In genomic region chr9:110117779-110118139, GRCm38 (mm10) we compare ENCODE assay signal across 8 mouse cellular contexts. TPM values are rescaled to one million over a fixed set of nuclear protein-coding genes. Genes with fewer than 3 reads are reported as not detected.
DNase-seq lines count a peak whose midpoint lies in the region; ATAC-seq and TF ChIP-seq lines count a peak whose summit lies in the region.

TSS of gene Dhx30 (minus strand) at chr9:110117830.

- TF ChIP-seq EP300 in MEL (IDR thresholded peaks at IDR 0.05; ENCODE audit: low read depth in 1 of 2, low read length in 2 of 2): no peak

- H3K9ac ChIP-seq in MEL (ENCODE audit: control insufficient read depth, low read depth, low read length, poor library complexity, severe bottlenecking): peak within 1 kb of the TSS; percentile 95
- H3K9ac ChIP-seq in forebrain, embryonic 15.5 days (replicated peaks): peak within 1 kb of the TSS; percentile 83
- peak within 1 kb of the TSS; percentile 97 for H3K9ac ChIP-seq in hindbrain, embryonic 13.5 days
- H3K9ac ChIP-seq in liver, embryonic 13.5 days: peak within 1 kb of the TSS; percentile 91

- TF ChIP-seq POLR2A in MEL (IDR thresholded peaks at IDR 0.05; ENCODE audit: control insufficient read depth in 1 of 2, insufficient read depth in 1 of 2, low read depth in 1 of 2, low read length in 2 of 2, poor library complexity in 1 of 2): no peak; a peak in 2 of 4 replicates

- ATAC-seq in forebrain, embryonic 15.5 days (replicated peaks): peak; percentile 38
- peak; percentile 53 for ATAC-seq in hindbrain, embryonic 13.5 days (ENCODE audit: low FRiP score)
- no peak for ATAC-seq in liver, embryonic 13.5 days (ENCODE audit: low read depth)

- H3K4me2 ChIP-seq in forebrain, embryonic 15.5 days (replicated peaks): peak within 1 kb of the TSS; percentile 70
- peak within 1 kb of the TSS; percentile 82 for H3K4me2 ChIP-seq in hindbrain, embryonic 13.5 days
- H3K4me2 ChIP-seq in liver, embryonic 13.5 days: peak within 1 kb of the TSS; percentile 83

- H3K36me3 ChIP-seq in MEL (ENCODE audit: control insufficient read depth in 1 of 2, insufficient read depth in 2 of 2, low read length in 2 of 2): peaks cover 5 to 12% of the 10 kb centered on the region in 2 experiments
- peaks cover 21% of the 10 kb centered on the region for H3K36me3 ChIP-seq in forebrain, embryonic 15.5 days
- peaks cover 17% of the 10 kb centered on the region for H3K36me3 ChIP-seq in hindbrain, embryonic 13.5 days
- peaks cover 7% of the 10 kb centered on the region for H3K36me3 ChIP-seq in liver, embryonic 13.5 days

- H3K79me2 ChIP-seq in MEL (ENCODE audit: control insufficient read depth, insufficient read depth, low read length, poor library complexity): peaks cover 24% of the 10 kb centered on the region

- H3K27me3 ChIP-seq in MEL (ENCODE audit: control insufficient read depth in 1 of 2, insufficient read depth in 2 of 2, low read length in 2 of 2): no peaks in the 10 kb centered on the region
- no peaks in the 10 kb centered on the region for H3K27me3 ChIP-seq in forebrain, embryonic 15.5 days
- H3K27me3 ChIP-seq in hindbrain, embryonic 13.5 days: no peaks in the 10 kb centered on the region
- H3K27me3 ChIP-seq in liver, embryonic 13.5 days: no peaks in the 10 kb centered on the region

- no peak for TF ChIP-seq RAD21 in MEL (IDR thresholded peaks at IDR 0.05; ENCODE audit: low read depth, low read length)

- H3K4me3 ChIP-seq in MEL (ENCODE audit: control insufficient read depth in 1 of 2, insufficient read depth in 1 of 2, low read depth in 2 of 2, low read length in 2 of 2): peak within 1 kb of the TSS; percentile 90 to 99
- peak within 1 kb of the TSS; percentile 72 for H3K4me3 ChIP-seq in forebrain, embryonic 15.5 days
- peak within 1 kb of the TSS; percentile 88 for H3K4me3 ChIP-seq in hindbrain, embryonic 13.5 days
- H3K4me3 ChIP-seq in liver, embryonic 13.5 days (replicated peaks): peak within 1 kb of the TSS; percentile 83

- no peak for TF ChIP-seq CTCF in MEL (IDR thresholded peaks at IDR 0.05 in 2 of 3, conservative IDR thresholded peaks at IDR 0.05 in 1 of 3; ENCODE audit: control insufficient read depth in 1 of 3, insufficient read depth in 1 of 3, low read depth in 2 of 3, low read length in 3 of 3, poor library complexity in 1 of 3, severe bottlenecking in 1 of 3)

- DNase-seq in cerebellum, adult 11 months: peak; percentile 24
- DNase-seq in cerebellum, adult 18-20 months: no peak
- DNase-seq in MEL (ENCODE audit: low read depth, low spot score): no peak
- no peak for DNase-seq in liver, embryonic 13.5 days
- DNase-seq in retina, postnatal 1 day: no peak
- DNase-seq in cerebellum, postnatal 25 days: no peak

- H3K4me1 ChIP-seq in MEL (ENCODE audit: control insufficient read depth in 1 of 2, insufficient read depth in 2 of 2, low read length in 2 of 2): peaks cover 2 to 3% of the 10 kb centered on the region in 2 experiments; a peak in 2 of 4 replicates
- peaks cover 26% of the 10 kb centered on the region for H3K4me1 ChIP-seq in forebrain, embryonic 15.5 days
- peaks cover 25% of the 10 kb centered on the region for H3K4me1 ChIP-seq in hindbrain, embryonic 13.5 days (replicated peaks)
- peaks cover 27% of the 10 kb centered on the region for H3K4me1 ChIP-seq in liver, embryonic 13.5 days (replicated peaks)

- H3K27ac ChIP-seq in MEL (ENCODE audit: control insufficient read depth, low read depth, low read length): peak within 1 kb of the TSS; percentile 82
- H3K27ac ChIP-seq in forebrain, embryonic 15.5 days (replicated peaks): peak within 1 kb of the TSS; percentile 91
- H3K27ac ChIP-seq in hindbrain, embryonic 13.5 days: peak within 1 kb of the TSS; percentile 98
- H3K27ac ChIP-seq in liver, embryonic 13.5 days: peak within 1 kb of the TSS; percentile 91

- H3K9me3 ChIP-seq in MEL (replicated peaks; ENCODE audit: insufficient read depth, low read length): no peaks in the 10 kb centered on the region
- H3K9me3 ChIP-seq in forebrain, embryonic 15.5 days: no peaks in the 10 kb centered on the region
- H3K9me3 ChIP-seq in hindbrain, embryonic 13.5 days: no peaks in the 10 kb centered on the region
- H3K9me3 ChIP-seq in liver, embryonic 13.5 days (replicated peaks): no peaks in the 10 kb centered on the region

- 1% methylated on average over 17 of the region's 17 CpGs for WGBS in forebrain, embryonic 15.5 days
- WGBS in hindbrain, embryonic 13.5 days: under 1% methylated on average over 17 of the region's 17 CpGs
- WGBS in liver, embryonic 13.5 days (ENCODE audit: insufficient replicate concordance): under 1% methylated on average over 17 of the region's 17 CpGs

TF ChIP-seq in MEL, 35 proteins besides CTCF, POLR2A, EP300 and RAD21:
- TF ChIP-seq MYC (IDR thresholded peaks at IDR 0.05; ENCODE audit: low read depth, low read length) (no peak), MAX (IDR thresholded peaks at IDR 0.05; ENCODE audit: low read length) (0 out of 2 replicates have a peak, but pooled peaks have one; percentile 25)

RNA-seq across cellular contexts. Expression of gene Dhx30, which starts in this region (rescaled TPM):
- total RNA-seq in MEL (2012; rRNA removed): 113 and 126 TPM in 2 replicates
- polyA plus RNA-seq in MEL (2012; ENCODE audit: insufficient read depth in 1 of 2, insufficient read length in 2 of 2, low read depth in 1 of 2, low replicate concordance in 2 of 2, missing spikeins in 1 of 2): 100 to 1,000 TPM in 1 of 2 experiments, not detected in 1; 113 TPM
- 211 and 214 TPM in 2 replicates for polyA plus RNA-seq in forebrain, embryonic 15.5 days (2015; fragmentation: Nextera tagmentation; extraction: Ambion mirVana)
- polyA plus RNA-seq in hindbrain, embryonic 13.5 days (2015; fragmentation: Nextera tagmentation; extraction: Ambion mirVana): 186 and 189 TPM in 2 replicates
- polyA plus RNA-seq in liver, embryonic 13.5 days (2015; fragmentation: Nextera tagmentation; extraction: Ambion mirVana): 40.3 and 49.1 TPM in 2 replicates
